Mouse (Mus musculus) kidney, postnatal 14 days (tissue): ENCODE results near the gene Iqcf1.
"Not testable (repeated sequence)": the region's sequence is repeated elsewhere in the genome, so short reads cannot be mapped to it uniquely, and the experiment has no call there.

Experiments used
- DNase-seq: peaks from one replicate; pipeline ENCODE4 v3.0.0; 2022; ENCODE audit warnings: mixed read lengths

Iqcf1 gene

GRCm38 (mm10) chr9:106483606-106484005 lies 16.2 kb upstream of the Iqcf1 start:
- DNase-seq, result no peak

- no peak for DNase-seq
These were observed 14.7 kb upstream of the Iqcf1 start for GRCm38 (mm10) chr9:106485076-106485475.

DNA sequence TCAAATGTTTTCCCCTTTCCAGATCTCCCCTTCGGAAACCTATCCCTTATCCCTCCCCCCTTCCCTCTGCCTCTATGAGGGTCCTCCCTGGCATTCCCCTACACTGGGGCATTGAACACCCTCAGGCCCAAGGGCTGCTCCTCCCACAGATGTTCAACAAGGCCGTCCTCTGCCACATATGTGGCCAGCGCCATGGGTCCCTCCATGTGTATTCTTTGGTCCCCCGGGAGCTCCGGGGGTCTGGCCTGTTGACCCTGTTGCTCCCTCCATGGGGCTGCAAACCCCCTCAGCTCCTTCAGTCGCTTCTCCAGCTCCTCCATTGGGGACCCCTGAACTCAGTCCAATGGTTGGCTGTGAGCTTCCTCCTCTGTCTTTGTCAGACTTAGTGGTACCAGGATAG lies 12.2 kb upstream of the Iqcf1 start:
- not testable (repeated sequence) for DNase-seq

DNA sequence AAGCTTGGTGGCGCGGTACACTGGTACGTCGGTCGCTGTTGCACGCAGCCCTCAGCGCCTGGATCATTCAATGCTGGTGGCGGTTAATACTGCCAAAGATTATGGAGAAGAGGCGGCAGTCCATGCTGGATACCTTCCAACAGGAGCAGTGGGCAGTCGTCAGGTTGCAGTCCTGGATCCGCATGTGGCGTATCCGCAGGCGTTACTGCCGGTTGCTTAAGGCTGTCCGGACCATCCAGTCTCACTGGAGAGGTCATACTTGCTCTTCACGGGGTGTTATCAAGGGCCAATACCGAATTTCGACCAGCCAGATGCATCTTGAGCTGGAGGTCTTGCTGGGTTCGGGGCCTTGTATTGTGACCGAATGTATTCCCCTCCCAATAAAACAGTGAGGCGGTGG lies 2.1 kb downstream of the Iqcf1 start:
- no peak for DNase-seq

GRCm38 (mm10) chr9:106504246-106504645 lies 4.5 kb downstream of the Iqcf1 start:
- DNase-seq, result no peak

- DNase-seq, result no peak
These were observed 9.6 kb downstream of the Iqcf1 start for GRCm38 (mm10) chr9:106509356-106509755.

GRCm38 (mm10) chr9:106512729-106513450 lies 13.1 kb downstream of the Iqcf1 start:
- DNase-seq, result peak; percentile 33

- DNase-seq, result no peak
These were observed 13.8 kb downstream of the Iqcf1 start for GRCm38 (mm10) chr9:106513566-106513965.

DNA sequence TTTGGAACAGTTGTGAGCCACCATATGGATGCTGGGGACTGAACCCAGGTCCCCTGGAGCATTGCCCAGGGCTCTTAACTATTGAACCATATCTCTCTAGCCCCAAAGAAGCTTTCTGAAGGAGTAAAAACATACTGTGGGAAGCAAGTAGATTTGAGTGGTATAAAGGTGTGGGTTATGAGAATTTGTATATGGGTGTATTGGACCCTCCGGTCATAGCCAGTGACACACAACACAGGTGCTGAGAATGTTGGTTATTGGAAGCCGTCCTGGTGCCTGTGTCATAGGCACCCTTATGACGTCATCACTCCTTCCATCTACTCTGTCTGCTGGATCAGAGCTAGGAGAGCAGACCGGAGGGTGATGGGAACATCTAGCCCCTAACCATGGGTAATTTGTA lies 14.5 kb downstream of the Iqcf1 start, which contains the start of gene Iqcf5:
Gene Iqcf5 (plus strand): TSS at position 301 of the 400 bp plus-strand sequence.
- DNase-seq, result no peak

- DNase-seq, result no peak
These were observed 19.7 kb downstream of the Iqcf1 start for GRCm38 (mm10) chr9:106519433-106519832.

DNA sequence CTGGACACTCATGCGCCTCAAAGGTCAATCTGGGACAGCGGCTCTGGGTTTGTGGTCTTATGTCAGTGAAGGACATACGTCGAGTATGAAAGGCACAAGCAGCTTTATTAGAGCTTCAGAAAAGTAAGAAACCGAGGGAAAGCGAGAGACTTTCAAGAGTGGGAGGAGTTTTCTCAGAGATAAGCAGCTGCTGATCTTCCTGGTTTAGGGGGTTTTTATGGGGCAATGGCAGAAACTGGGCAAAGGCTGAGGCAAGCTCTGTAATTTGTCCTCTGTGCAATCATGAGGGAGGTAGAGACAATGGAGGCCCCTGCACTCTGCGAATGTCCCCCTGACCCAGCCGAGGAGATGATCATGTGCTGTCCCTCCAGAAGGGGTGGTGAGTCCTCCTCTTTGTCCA lies 20.1 kb downstream of the Iqcf1 start:
- no peak for DNase-seq

DNA sequence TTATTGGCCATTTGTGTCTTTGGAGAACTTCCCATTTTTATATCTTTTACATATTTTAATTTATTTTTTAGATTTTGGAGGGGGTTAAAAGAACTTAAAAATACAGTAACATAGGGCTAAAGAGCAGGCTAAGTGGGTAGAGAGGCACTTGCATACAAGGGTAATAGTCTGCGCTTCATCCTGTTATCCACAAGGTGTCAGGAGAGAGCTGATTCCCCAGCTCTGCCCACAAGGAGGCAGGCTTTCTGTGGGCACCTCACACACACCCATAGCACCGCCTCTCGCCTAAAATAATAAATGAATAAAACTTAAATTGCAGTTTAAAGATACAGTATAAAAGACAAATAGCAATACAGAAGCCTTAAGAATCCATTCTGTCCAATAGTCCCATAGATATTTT lies 32.1 kb downstream of the Iqcf1 start:
- no peak for DNase-seq

DNA sequence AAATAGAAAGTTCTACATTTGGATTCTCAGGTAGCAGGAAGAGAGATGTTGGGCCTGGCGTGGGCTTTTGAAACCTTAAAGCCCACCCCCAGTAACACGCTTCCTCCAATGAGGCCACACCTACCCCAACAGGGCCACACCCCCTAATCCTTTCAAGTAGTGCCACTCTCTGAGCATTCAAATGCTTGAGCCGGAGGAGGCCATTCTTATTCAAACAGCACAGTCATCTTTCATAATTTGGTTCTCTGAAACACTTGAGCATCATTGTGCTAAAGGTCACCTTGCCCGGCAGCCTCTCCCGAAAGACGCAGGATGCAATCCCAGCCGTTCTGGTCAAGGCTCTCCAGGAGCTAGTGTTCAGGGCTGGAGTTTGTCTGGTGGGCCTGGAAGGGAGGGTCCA lies 34.5 kb downstream of the Iqcf1 start:
- DNase-seq, result no peak

DNA sequence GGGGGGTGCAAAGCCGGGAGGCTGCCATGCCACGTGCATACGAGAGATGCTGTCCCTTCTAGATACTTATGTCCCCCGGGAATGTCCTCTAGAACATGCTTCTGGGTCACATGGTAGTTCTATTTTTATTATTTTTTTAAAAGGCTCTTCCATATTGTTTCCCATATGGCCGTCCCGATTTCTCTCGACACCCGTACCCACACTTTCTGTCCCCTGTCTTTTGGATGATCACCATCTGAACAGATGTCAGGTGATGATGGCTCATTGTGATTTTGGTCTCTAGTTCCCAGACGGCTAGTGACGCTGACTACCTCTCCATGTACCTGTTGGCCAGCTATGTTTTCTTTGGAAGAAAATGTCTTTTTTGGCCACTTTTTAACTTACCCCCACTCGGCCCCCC lies 35.2 kb downstream of the Iqcf1 start:
- no peak for DNase-seq
